In genomic region chr19:21745586-21745985, GRCm38 (mm10) we compare ENCODE assay signal across 23 mouse cellular contexts. TPM values are rescaled to one million over a fixed set of nuclear protein-coding genes. Genes with fewer than 3 reads are reported as not detected.
DNase-seq lines count a peak whose midpoint lies in the region; ATAC-seq lines count a peak whose summit lies in the region.
"Had no signal": no experiment of that assay in that cellular context is flagged by ENCODE, and none has a peak within 500 bp of the region (broad histone marks: within the 10 kb centered on the region; RNA-seq: fewer than 3 reads in every experiment).

No protein-coding gene starts in this region.

- H3K9ac ChIP-seq in forebrain, embryonic 15.5 days (replicated peaks), result no peak overlapping the region
- H3K9ac ChIP-seq in forebrain, embryonic 12.5 days, result no peak overlapping the region
- H3K9ac ChIP-seq: limb, embryonic 12.5 days; liver, postnatal 0 days; neural tube, embryonic 15.5 days had no signal

- DNase-seq in left cerebral cortex, postnatal 4 days, result peak; percentile 47
- DNase-seq in left cerebral cortex, adult 18-20 months (ENCODE audit: low spot score in 2 of 2), result no peak
- peak; percentile 46 for DNase-seq in cerebellum, adult 8-10 months
- DNase-seq in cerebellum, postnatal 36 days, result peak; percentile 37 to 55
- no peak for DNase-seq in gastrocnemius, adult 18-20 months (ENCODE audit: low spot score)
- DNase-seq: adrenal gland, adult 2 months; B cell, adult 2 months; gastrocnemius, postnatal 25 days; kidney, postnatal 25 days; liver, postnatal 0 days had no signal

- no peaks in the 10 kb centered on the region for H3K36me3 ChIP-seq in forebrain, embryonic 15.5 days
- no peaks in the 10 kb centered on the region for H3K36me3 ChIP-seq in forebrain, embryonic 12.5 days (replicated peaks)
- H3K36me3 ChIP-seq: G1E; limb, embryonic 12.5 days; midbrain, embryonic 10.5 days; neural tube, embryonic 15.5 days had no signal

- 58% methylated on average over 2 of the region's 2 CpGs for WGBS in forebrain, embryonic 15.5 days
- 94% methylated on average over 2 of the region's 2 CpGs for WGBS in forebrain, embryonic 12.5 days

- H3K27me3 ChIP-seq in forebrain, embryonic 15.5 days, result no peaks in the 10 kb centered on the region
- H3K27me3 ChIP-seq in forebrain, embryonic 12.5 days, result 0 out of 2 replicates have a peak, but pooled peaks cover 4% of the 10 kb centered on the region
- H3K27me3 ChIP-seq: CH12.LX; limb, embryonic 12.5 days; neural tube, embryonic 15.5 days had no signal

- no peak overlapping the region for H3K4me2 ChIP-seq in forebrain, embryonic 15.5 days (replicated peaks)
- no peak overlapping the region for H3K4me2 ChIP-seq in forebrain, embryonic 12.5 days
- H3K4me2 ChIP-seq: limb, embryonic 12.5 days; liver, embryonic 11.5 days; neural tube, embryonic 15.5 days had no signal

- no peaks in the 10 kb centered on the region for H3K9me3 ChIP-seq in forebrain, embryonic 15.5 days
- no peaks in the 10 kb centered on the region for H3K9me3 ChIP-seq in forebrain, embryonic 12.5 days
- H3K9me3 ChIP-seq: G1E; limb, embryonic 12.5 days; midbrain, embryonic 10.5 days; neural tube, embryonic 15.5 days had no signal

- peaks cover 8% of the 10 kb centered on the region for H3K4me1 ChIP-seq in forebrain, embryonic 15.5 days
- H3K4me1 ChIP-seq in forebrain, embryonic 12.5 days, result no peaks in the 10 kb centered on the region
- H3K4me1 ChIP-seq: limb, embryonic 12.5 days; midbrain, embryonic 10.5 days; neural tube, embryonic 15.5 days had no signal

- intact Hi-C loops in left cerebral cortex, postnatal 4 days (cut with DNase I), result loop anchor here (10.0 kb wide), 1 partner anchor 371 kb away; no protein-coding TSS in a partner anchor

- no peak overlapping the region for H3K27ac ChIP-seq in forebrain, embryonic 15.5 days (replicated peaks)
- H3K27ac ChIP-seq in forebrain, embryonic 12.5 days, result no peak overlapping the region
- H3K27ac ChIP-seq: layer of hippocampus, adult 2 months; limb, embryonic 12.5 days; macrophage; midbrain, embryonic 10.5 days; neural tube, embryonic 15.5 days had no signal

- ATAC-seq in forebrain, embryonic 15.5 days (replicated peaks), result peak; percentile 36; the same call in 1 of the 2 replicates
- no peak for ATAC-seq in forebrain, embryonic 12.5 days (ENCODE audit: low FRiP score)
- ATAC-seq: intestine, postnatal 0 days; liver, postnatal 0 days; lung, postnatal 0 days; Patski had no signal

- H3K4me3 ChIP-seq in forebrain, embryonic 15.5 days, result no peak overlapping the region
- no peak overlapping the region for H3K4me3 ChIP-seq in forebrain, embryonic 12.5 days (replicated peaks)
- H3K4me3 ChIP-seq: layer of hippocampus, adult 2 months; limb, embryonic 12.5 days; midbrain, embryonic 10.5 days; neural tube, embryonic 15.5 days had no signal

RNA-seq across cellular contexts. Expression of gene Cemip2, which starts 32.6 kb away (rescaled TPM):
- 39.3 and 43.0 TPM in 2 replicates for polyA plus RNA-seq in forebrain, embryonic 15.5 days (2015; fragmentation: Nextera tagmentation; extraction: Ambion mirVana)
- polyA plus RNA-seq in forebrain, embryonic 12.5 days (2016; fragmentation: Nextera tagmentation; extraction: Ambion mirVana), result 88.7 and 89.2 TPM in 2 replicates
- total RNA-seq in left cerebral cortex, postnatal 4 days (2021), result 10 to 100 TPM; 27.9 to 28.3 TPM
- total RNA-seq in left cerebral cortex, adult 18-20 months (2021), result 10 to 100 TPM; 12.4 to 13.4 TPM
- total RNA-seq in gastrocnemius, adult 18-20 months (2021), result 10 to 100 TPM in 1 of 2 experiments, 1 to 10 TPM in 1; 8.4 to 10.8 TPM

Comparison
In these comparisons a context has a peak if more than half of its experiments do, and no peak if none do; other contexts are left out.
1. DNase-seq: peak in left cerebral cortex, postnatal 4 days (single experiment), cerebellum, adult 8-10 months (single experiment) and cerebellum, postnatal 36 days (2 of 2); none in left cerebral cortex, adult 18-20 months (0 of 2) and gastrocnemius, adult 18-20 months (single experiment).